Mouse (Mus musculus): ENCODE data around the gene Znrf1. TPM values are rescaled to one million over a fixed set of nuclear protein-coding genes. Genes with fewer than 3 reads are reported as not detected.
"Not testable (repeated sequence)": the region's sequence is repeated elsewhere in the genome, so short reads cannot be mapped to it uniquely, and the experiment has no call there.

The Znrf1 gene
- polyA plus RNA-seq (2015; fragmentation: Nextera tagmentation; extraction: Ambion mirVana), result 48.0 and 48.7 TPM in 2 replicates

GRCm38 (mm10) chr8:111536031-111536977 lies at the start of gene Znrf1:
TSS of gene Znrf1 (plus strand) at chr8:111536097.
- no peaks in the 10 kb centered on the region for H3K9me3 ChIP-seq (replicated peaks)
- peaks cover 36% of the 10 kb centered on the region for H3K4me1 ChIP-seq
- peak within 1 kb of the TSS; percentile 98 for H3K9ac ChIP-seq
- peak; percentile 93 for ATAC-seq
- H3K27ac ChIP-seq, result peak within 1 kb of the TSS; percentile 95
- H3K4me2 ChIP-seq, result peak within 1 kb of the TSS; percentile 76
- no peaks in the 10 kb centered on the region for H3K27me3 ChIP-seq
- H3K4me3 ChIP-seq, result peak within 1 kb of the TSS; percentile 99
- under 1% methylated on average over 44 of the region's 100 CpGs for WGBS
- H3K36me3 ChIP-seq (ENCODE audit: poor library complexity, severe bottlenecking), result no peaks in the 10 kb centered on the region

GRCm38 (mm10) chr8:111490034-111490591 lies 45.8 kb upstream of the Znrf1 start:
- no peak overlapping the region for H3K9ac ChIP-seq
- WGBS, result 89% methylated on average over 10 of the region's 10 CpGs
- no peak overlapping the region for H3K4me2 ChIP-seq
- no peak overlapping the region for H3K27ac ChIP-seq
- no peaks in the 10 kb centered on the region for H3K4me1 ChIP-seq
- H3K27me3 ChIP-seq, result no peaks in the 10 kb centered on the region
- no peak overlapping the region for H3K4me3 ChIP-seq
- no peaks in the 10 kb centered on the region for H3K9me3 ChIP-seq (replicated peaks)
- ATAC-seq, result no peak
- H3K36me3 ChIP-seq (ENCODE audit: poor library complexity, severe bottlenecking), result peaks cover 18% of the 10 kb centered on the region

GRCm38 (mm10) chr8:111491191-111491590 lies 44.7 kb upstream of the Znrf1 start:
- no peak for ATAC-seq
- no peaks in the 10 kb centered on the region for H3K4me1 ChIP-seq
- H3K36me3 ChIP-seq (ENCODE audit: poor library complexity, severe bottlenecking), result peaks cover 20% of the 10 kb centered on the region; the same call in 1 of the 2 replicates
- H3K27me3 ChIP-seq, result no peaks in the 10 kb centered on the region
- WGBS, result 69% methylated on average over 7 of the region's 7 CpGs
- no peak overlapping the region for H3K9ac ChIP-seq
- no peak overlapping the region for H3K4me2 ChIP-seq
- H3K27ac ChIP-seq, result peak overlapping the region; percentile 8; the same call in 1 of the 2 replicates
- no peaks in the 10 kb centered on the region for H3K9me3 ChIP-seq (replicated peaks)
- no peak overlapping the region for H3K4me3 ChIP-seq

- Histone ChIP-seq H3K4me1 (no peaks in the 10 kb centered on the region), H3K27me3 (no peaks in the 10 kb centered on the region), H3K9ac (no peak overlapping the region), H3K4me2 (no peak overlapping the region), H3K4me3 (no peak overlapping the region), H3K27ac (no peak overlapping the region), H3K9me3 (replicated peaks) (no peaks in the 10 kb centered on the region), H3K36me3 (ENCODE audit: poor library complexity, severe bottlenecking) (peaks cover 21% of the 10 kb centered on the region)
- no peak for ATAC-seq
- WGBS, result 83% methylated on average over 9 of the region's 9 CpGs
These were observed 43.4 kb upstream of the Znrf1 start for GRCm38 (mm10) chr8:111492508-111492907.

- no peak overlapping the region for H3K4me2 ChIP-seq
- H3K9ac ChIP-seq, result no peak overlapping the region
- no peaks in the 10 kb centered on the region for H3K4me1 ChIP-seq
- no peaks in the 10 kb centered on the region for H3K27me3 ChIP-seq
- no peak for ATAC-seq
- peaks cover 21% of the 10 kb centered on the region for H3K36me3 ChIP-seq (ENCODE audit: poor library complexity, severe bottlenecking)
- 93% methylated on average over 3 of the region's 3 CpGs for WGBS
- no peaks in the 10 kb centered on the region for H3K9me3 ChIP-seq (replicated peaks)
- no peak overlapping the region for H3K27ac ChIP-seq
- no peak overlapping the region for H3K4me3 ChIP-seq
These were observed 42.7 kb upstream of the Znrf1 start for GRCm38 (mm10) chr8:111493176-111493575.

- Histone ChIP-seq H3K36me3 (ENCODE audit: poor library complexity, severe bottlenecking) (peaks cover 34% of the 10 kb centered on the region), H3K4me1 (no peaks in the 10 kb centered on the region)
- 86% methylated on average over 7 of the region's 7 CpGs for WGBS
These were observed 39.6 kb upstream of the Znrf1 start for GRCm38 (mm10) chr8:111496326-111496725.

GRCm38 (mm10) chr8:111498249-111498648 lies 37.6 kb upstream of the Znrf1 start:
- not testable (repeated sequence) for H3K27me3 ChIP-seq; H3K9me3 ChIP-seq (replicated peaks); ATAC-seq; H3K4me3 ChIP-seq; H3K9ac ChIP-seq; H3K4me2 ChIP-seq; H3K27ac ChIP-seq; H3K4me1 ChIP-seq
- 90% methylated on average over 6 of the region's 6 CpGs for WGBS
- H3K36me3 ChIP-seq (ENCODE audit: poor library complexity, severe bottlenecking), result peaks cover 42% of the 10 kb centered on the region

More at GRCm38 (mm10) chr8:111496326-111496725, 39.6 kb upstream of the Znrf1 start:
- Histone ChIP-seq H3K27me3 (no peaks in the 10 kb centered on the region), H3K9ac (no peak overlapping the region), H3K9me3 (replicated peaks) (no peaks in the 10 kb centered on the region), H3K4me3 (no peak overlapping the region), H3K4me2 (no peak overlapping the region), H3K27ac (no peak overlapping the region)
- ATAC-seq, result no peak

GRCm38 (mm10) chr8:111501724-111502464 lies 34.0 kb upstream of the Znrf1 start:
- H3K36me3 ChIP-seq (ENCODE audit: poor library complexity, severe bottlenecking), result peaks cover 27% of the 10 kb centered on the region
- H3K4me3 ChIP-seq, result no peak overlapping the region
- 77% methylated on average over 11 of the region's 11 CpGs for WGBS
- H3K27me3 ChIP-seq, result no peaks in the 10 kb centered on the region
- H3K27ac ChIP-seq, result no peak overlapping the region
- no peak overlapping the region for H3K4me2 ChIP-seq
- no peaks in the 10 kb centered on the region for H3K9me3 ChIP-seq (replicated peaks)
- no peak overlapping the region for H3K9ac ChIP-seq
- H3K4me1 ChIP-seq, result no peaks in the 10 kb centered on the region
- ATAC-seq, result no peak

GRCm38 (mm10) chr8:111508566-111508965 lies 27.3 kb upstream of the Znrf1 start:
- no peak for ATAC-seq
- no peak overlapping the region for H3K27ac ChIP-seq
- no peaks in the 10 kb centered on the region for H3K9me3 ChIP-seq (replicated peaks)
- WGBS, result 10% methylated on average over 2 of the region's 2 CpGs
- no peak overlapping the region for H3K9ac ChIP-seq
- peaks cover 4% of the 10 kb centered on the region for H3K4me1 ChIP-seq
- no peaks in the 10 kb centered on the region for H3K27me3 ChIP-seq
- no peak overlapping the region for H3K4me3 ChIP-seq
- H3K36me3 ChIP-seq (ENCODE audit: poor library complexity, severe bottlenecking), result 0 out of 2 replicates have a peak, but pooled peaks cover 7% of the 10 kb centered on the region
- H3K4me2 ChIP-seq, result no peak overlapping the region

GRCm38 (mm10) chr8:111509278-111509677 lies 26.6 kb upstream of the Znrf1 start:
- no peak for ATAC-seq
- no peak overlapping the region for H3K9ac ChIP-seq
- no peaks in the 10 kb centered on the region for H3K9me3 ChIP-seq (replicated peaks)
- H3K4me1 ChIP-seq, result peaks cover 4% of the 10 kb centered on the region
- no peak overlapping the region for H3K27ac ChIP-seq
- no peaks in the 10 kb centered on the region for H3K27me3 ChIP-seq
- 0 out of 2 replicates have a peak, but pooled peaks cover 3% of the 10 kb centered on the region for H3K36me3 ChIP-seq (ENCODE audit: poor library complexity, severe bottlenecking)
- 86% methylated on average over 11 of the region's 11 CpGs for WGBS
- H3K4me3 ChIP-seq, result no peak overlapping the region
- H3K4me2 ChIP-seq, result no peak overlapping the region

- ATAC-seq, result no peak
- WGBS, result 69% methylated on average over 4 of the region's 4 CpGs
These were observed 25.5 kb upstream of the Znrf1 start for GRCm38 (mm10) chr8:111510401-111510800.

GRCm38 (mm10) chr8:111512941-111513340 lies 23.0 kb upstream of the Znrf1 start:
- Histone ChIP-seq H3K9ac (no peak overlapping the region), H3K4me3 (no peak overlapping the region), H3K27me3 (no peaks in the 10 kb centered on the region), H3K9me3 (replicated peaks) (no peaks in the 10 kb centered on the region), H3K4me1 (peaks cover 4% of the 10 kb centered on the region), H3K4me2 (no peak overlapping the region), H3K36me3 (ENCODE audit: poor library complexity, severe bottlenecking) (no peaks in the 10 kb centered on the region), H3K27ac (no peak overlapping the region)
- ATAC-seq, result no peak
- 84% methylated on average over 7 of the region's 7 CpGs for WGBS

More at GRCm38 (mm10) chr8:111510401-111510800, 25.5 kb upstream of the Znrf1 start:
- peaks cover 4% of the 10 kb centered on the region for H3K4me1 ChIP-seq
- no peaks in the 10 kb centered on the region for H3K9me3 ChIP-seq (replicated peaks)
- H3K27ac ChIP-seq, result no peak overlapping the region
- no peak overlapping the region for H3K9ac ChIP-seq
- no peak overlapping the region for H3K4me2 ChIP-seq
- no peaks in the 10 kb centered on the region for H3K27me3 ChIP-seq
- no peaks in the 10 kb centered on the region for H3K36me3 ChIP-seq (ENCODE audit: poor library complexity, severe bottlenecking)
- H3K4me3 ChIP-seq, result no peak overlapping the region
